Mouse (Mus musculus): ENCODE data around the gene Nampt.

- no peak for TF ChIP-seq CTCF (IDR thresholded peaks at IDR 0.05; ENCODE audit: insufficient read depth, low read length)
- no peak for TF ChIP-seq POLR2A (IDR thresholded peaks at IDR 0.05; ENCODE audit: borderline replicate concordance, extremely low read depth, low read depth, low read length)
Measured at GRCm38 (mm10) chr12:32819416-32819815, at the start of gene Nampt.

Data from lung, adult 2 months (tissue).